Mouse (Mus musculus): ENCODE measurements around the gene Prx.

- TF ChIP-seq POLR2A (IDR thresholded peaks at IDR 0.05; ENCODE audit: control insufficient read depth, low read depth, low read length), result no peak
- TF ChIP-seq CTCF (IDR thresholded peaks at IDR 0.05; ENCODE audit: control insufficient read depth, insufficient read depth, insufficient replicate concordance, low read depth, low read length), result no peak
These were observed 41.8 kb downstream of the Prx start for GRCm38 (mm10) chr7:27540935-27541334.

All from testis, adult 2 months (tissue).